Mouse (Mus musculus) liver, postnatal 0 days (tissue): ENCODE measurements at regions not wholly inside any gene's neighbourhood (a gene's known extent, or its start where the extent isn't known, plus 50 kb on each side); places are given as distances from the start of the nearest gene placed in this dataset.

ENCODE experiments used
- ATAC-seq: fragments of 200-750 bp; cut with Nextera tagmentation; 2 replicates; pipeline ENCODE4 v1.8.0; 2017; ENCODE audit warnings: mild to moderate bottlenecking, moderate library complexity
- DNase-seq: peaks from one replicate; pipeline ENCODE4 v3.0.0-alpha.2; 2016
- H3K27ac ChIP-seq: fragments of 300-500 bp; sonication (generic); 2 replicates; pipeline ENCODE4 v1.5.1; 2014; ENCODE audit warnings: antibody characterized with exemption, moderate library complexity, mild to moderate bottlenecking, low read depth
- H3K27me3 ChIP-seq: fragments of 300-500 bp; sonication (generic); 2 replicates; pipeline ENCODE4 v1.6.1; 2014; ENCODE audit warnings: low read length, control low read depth, mixed read lengths; ENCODE audit not compliant: insufficient read depth
- H3K36me3 ChIP-seq: fragments of 300-500 bp; sonication (generic); replicated peaks from 2 replicates; pipeline ENCODE4 v1.6.1; 2014; ENCODE audit warnings: mild to moderate bottlenecking, control low read depth, low read length, moderate library complexity, mixed read lengths; ENCODE audit not compliant: insufficient read depth
- H3K4me1 ChIP-seq: fragments of 300-500 bp; sonication (generic); 2 replicates; pipeline ENCODE4 v1.6.1; 2014; ENCODE audit warnings: antibody characterized with exemption, mild to moderate bottlenecking, control low read depth; ENCODE audit not compliant: insufficient read depth
- H3K4me2 ChIP-seq: fragments of 300-500 bp; sonication (generic); 2 replicates; pipeline ENCODE4 v1.6.1; 2014; ENCODE audit warnings: low read depth, mild to moderate bottlenecking, low read length, moderate library complexity, mixed read lengths
- H3K4me3 ChIP-seq: fragments of 300-500 bp; sonication (generic); 2 replicates; pipeline ENCODE4 v1.5.1; 2014; ENCODE audit warnings: low read depth, low read length
- H3K9ac ChIP-seq: fragments of 300-500 bp; sonication (generic); replicated peaks from 2 replicates; pipeline ENCODE4 v1.6.1; 2014; ENCODE audit warnings: mild to moderate bottlenecking, moderate library complexity
- H3K9me3 ChIP-seq: fragments of 300-500 bp; sonication (generic); 2 replicates; pipeline ENCODE4 v1.6.1; 2016; ENCODE audit warnings: mild to moderate bottlenecking, control low read depth, low read length, mixed read lengths
- CTCF ChIP-seq: sonication (generic); IDR thresholded peaks from 2 replicates; pipeline ENCODE4 v1.5.1; 2016; ENCODE audit warnings: antibody characterized with exemption, low read depth
- EP300 ChIP-seq: IDR thresholded peaks from 2 replicates; pipeline ENCODE4 v1.6.1; 2016; ENCODE audit warnings: antibody characterized with exemption, low read depth, mild to moderate bottlenecking
- whole genome bisulfite sequencing: fragments of 180-500 bp; shearing (Covaris S2); extraction: QIAGEN DNeasy Blood & Tissue Kit; methylation state at CpG from one replicate; pipeline ENCODE4 v1.1.7; 2014; ENCODE audit not compliant: insufficient replicate concordance; 5-methylcytosine and 5-hydroxymethylcytosine counted together

DNA sequence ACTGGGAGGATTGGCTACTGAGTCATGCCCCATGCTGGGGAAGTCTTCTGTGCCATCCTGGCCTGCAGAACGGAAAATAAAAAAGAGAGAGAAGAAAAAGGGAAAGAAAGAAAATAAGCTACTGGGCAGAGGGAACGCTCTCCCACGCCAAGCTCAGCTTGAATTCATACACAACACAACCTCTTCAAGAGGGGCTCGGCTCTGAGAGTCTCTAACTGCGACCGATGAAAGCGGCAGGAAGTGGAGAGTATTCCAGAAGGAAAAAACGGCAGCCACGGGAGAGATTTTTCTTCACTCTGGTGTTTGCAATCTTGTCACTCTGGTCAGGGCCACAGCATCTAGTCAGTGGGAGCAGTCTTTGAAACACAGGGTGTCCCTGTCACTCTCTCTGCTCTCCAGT, 358.6 kb downstream of the Sox9 start:
- 82% methylated on average over 9 of the region's 9 CpGs for WGBS
- H3K4me3 ChIP-seq: no peak overlapping the region
- no peak for DNase-seq
- H3K36me3 ChIP-seq: no peaks in the 10 kb centered on the region
- H3K4me2 ChIP-seq: no peak overlapping the region
- no peaks in the 10 kb centered on the region for H3K4me1 ChIP-seq
- no peaks in the 10 kb centered on the region for H3K27me3 ChIP-seq
- no peak for TF ChIP-seq CTCF
- TF ChIP-seq EP300: no peak
- ATAC-seq: no peak
- H3K9ac ChIP-seq: no peak overlapping the region
- no peaks in the 10 kb centered on the region for H3K9me3 ChIP-seq
- no peak overlapping the region for H3K27ac ChIP-seq

DNA sequence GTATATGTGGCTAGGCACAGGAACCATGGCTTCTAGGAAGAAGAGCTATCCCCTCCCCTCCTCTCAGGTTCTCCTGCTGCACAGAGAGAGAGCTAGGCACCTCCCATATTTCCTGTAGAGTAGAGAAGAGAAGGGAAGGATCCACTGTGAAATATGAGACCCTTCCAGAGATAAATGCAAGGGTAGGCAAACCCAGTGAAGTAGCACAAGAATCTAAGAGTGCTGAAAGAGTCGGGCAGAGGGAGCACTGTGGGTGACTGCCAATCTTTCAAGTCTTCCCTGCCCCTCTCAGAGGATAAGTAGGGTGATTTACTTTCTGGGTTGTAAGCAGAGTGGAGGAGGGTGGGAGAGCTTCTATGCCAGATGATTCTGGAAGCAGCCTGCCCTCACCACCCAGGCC, 360.8 kb downstream of the Sox9 start:
- ATAC-seq (no peak), DNase-seq (no peak)
- no peaks in the 10 kb centered on the region for H3K27me3 ChIP-seq
- no peaks in the 10 kb centered on the region for H3K36me3 ChIP-seq
- H3K4me1 ChIP-seq: no peaks in the 10 kb centered on the region
- no peak overlapping the region for H3K4me3 ChIP-seq
- TF ChIP-seq EP300: no peak
- TF ChIP-seq CTCF: no peak
- H3K27ac ChIP-seq: no peak overlapping the region
- no peak overlapping the region for H3K9ac ChIP-seq
- H3K4me2 ChIP-seq: no peak overlapping the region
- H3K9me3 ChIP-seq: no peaks in the 10 kb centered on the region
- 50% methylated on average over 1 of the region's 1 CpGs for WGBS

DNA sequence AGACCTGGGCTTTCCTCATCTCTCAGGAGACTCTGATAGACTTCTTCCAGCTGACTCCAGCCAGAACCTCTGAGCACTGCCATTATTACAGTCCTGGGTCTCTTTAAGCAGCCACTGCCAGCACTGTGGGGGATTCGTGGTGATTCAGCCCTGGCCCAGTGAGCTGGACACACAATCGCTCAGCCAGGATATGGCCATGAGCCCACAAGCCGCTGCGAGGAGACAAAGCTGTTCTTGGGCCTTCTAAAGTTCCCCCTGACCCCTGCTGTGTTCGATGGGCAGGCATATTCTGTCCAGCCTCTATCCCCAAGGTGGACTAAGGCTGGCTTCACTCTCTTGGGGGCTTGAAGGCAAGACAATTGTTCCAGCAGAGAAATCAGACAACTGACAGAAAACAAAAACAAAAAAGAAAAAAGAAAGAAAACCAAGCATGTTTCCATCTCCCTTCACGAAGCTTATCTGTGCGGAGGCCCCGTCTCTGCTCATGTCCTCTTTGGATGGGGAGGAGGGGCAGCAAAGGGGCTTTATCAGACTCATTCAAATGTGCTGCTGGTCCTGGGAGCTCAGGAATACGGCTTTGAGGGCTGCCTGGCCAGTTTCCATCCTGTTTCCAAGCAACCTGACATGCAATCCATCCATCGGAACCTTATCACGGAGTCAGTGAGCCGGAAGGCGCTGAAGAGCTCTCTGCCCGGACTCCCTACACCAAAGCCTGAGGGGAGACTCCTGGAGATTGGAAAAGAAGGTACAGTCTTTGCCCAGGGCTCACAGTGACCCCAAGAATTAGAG, 362.0 kb downstream of the Sox9 start:
- TF ChIP-seq EP300 (no peak), CTCF (no peak)
- 57% methylated on average over 14 of the region's 14 CpGs for WGBS

DNA sequence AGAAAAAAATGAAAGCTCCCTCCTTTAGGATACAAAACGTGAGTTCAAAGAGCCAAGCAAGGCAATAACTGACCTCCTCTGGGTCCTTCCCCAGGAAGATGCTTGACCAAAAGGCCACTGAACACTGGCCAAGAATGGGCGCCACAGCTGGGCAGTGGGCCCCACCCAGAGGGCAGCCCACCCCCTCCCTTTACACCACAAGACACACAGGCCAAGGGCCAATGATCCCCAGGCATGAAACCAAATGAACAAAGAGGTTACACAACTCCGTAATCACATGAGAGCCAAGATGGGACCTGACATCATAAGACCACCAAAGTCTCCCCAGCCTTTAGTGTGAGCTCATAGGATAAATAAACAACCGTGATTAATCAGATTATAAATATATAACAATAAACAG, 363.7 kb downstream of the Sox9 start:
- Histone ChIP-seq H3K27ac (no peak overlapping the region), H3K36me3 (no peaks in the 10 kb centered on the region), H3K9ac (no peak overlapping the region), H3K4me2 (no peak overlapping the region), H3K9me3 (no peaks in the 10 kb centered on the region), H3K4me3 (no peak overlapping the region), H3K4me1 (0 out of 2 replicates have a peak, but pooled peaks cover 2% of the 10 kb centered on the region), H3K27me3 (no peaks in the 10 kb centered on the region)
- ATAC-seq (no peak), DNase-seq (no peak)
- TF ChIP-seq EP300: no peak
- no peak for TF ChIP-seq CTCF
- 81% methylated on average over 4 of the region's 4 CpGs for WGBS

More for the DNA sequence above, 362.0 kb downstream of the Sox9 start:
- H3K4me1 ChIP-seq: 0 out of 2 replicates have a peak, but pooled peaks cover 2% of the 10 kb centered on the region
- H3K36me3 ChIP-seq: no peaks in the 10 kb centered on the region
- H3K27me3 ChIP-seq: no peaks in the 10 kb centered on the region
- no peak overlapping the region for H3K4me2 ChIP-seq
- H3K9ac ChIP-seq: no peak overlapping the region
- H3K9me3 ChIP-seq: no peaks in the 10 kb centered on the region
- ATAC-seq (no peak), DNase-seq (no peak)
- no peak overlapping the region for H3K4me3 ChIP-seq
- H3K27ac ChIP-seq: no peak overlapping the region

GRCm38 (mm10) chr11:113146762-113147161, 364.7 kb downstream of the Sox9 start:
- H3K9ac ChIP-seq: no peak overlapping the region
- DNase-seq: no peak
- no peak overlapping the region for H3K4me2 ChIP-seq
- no peaks in the 10 kb centered on the region for H3K9me3 ChIP-seq
- 78% methylated on average over 8 of the region's 8 CpGs for WGBS
- H3K4me1 ChIP-seq: 0 out of 2 replicates have a peak, but pooled peaks cover 2% of the 10 kb centered on the region
- no peak for ATAC-seq
- TF ChIP-seq EP300 (no peak), CTCF (no peak)
- H3K27ac ChIP-seq: no peak overlapping the region
- no peaks in the 10 kb centered on the region for H3K36me3 ChIP-seq
- no peaks in the 10 kb centered on the region for H3K27me3 ChIP-seq
- no peak overlapping the region for H3K4me3 ChIP-seq

DNA sequence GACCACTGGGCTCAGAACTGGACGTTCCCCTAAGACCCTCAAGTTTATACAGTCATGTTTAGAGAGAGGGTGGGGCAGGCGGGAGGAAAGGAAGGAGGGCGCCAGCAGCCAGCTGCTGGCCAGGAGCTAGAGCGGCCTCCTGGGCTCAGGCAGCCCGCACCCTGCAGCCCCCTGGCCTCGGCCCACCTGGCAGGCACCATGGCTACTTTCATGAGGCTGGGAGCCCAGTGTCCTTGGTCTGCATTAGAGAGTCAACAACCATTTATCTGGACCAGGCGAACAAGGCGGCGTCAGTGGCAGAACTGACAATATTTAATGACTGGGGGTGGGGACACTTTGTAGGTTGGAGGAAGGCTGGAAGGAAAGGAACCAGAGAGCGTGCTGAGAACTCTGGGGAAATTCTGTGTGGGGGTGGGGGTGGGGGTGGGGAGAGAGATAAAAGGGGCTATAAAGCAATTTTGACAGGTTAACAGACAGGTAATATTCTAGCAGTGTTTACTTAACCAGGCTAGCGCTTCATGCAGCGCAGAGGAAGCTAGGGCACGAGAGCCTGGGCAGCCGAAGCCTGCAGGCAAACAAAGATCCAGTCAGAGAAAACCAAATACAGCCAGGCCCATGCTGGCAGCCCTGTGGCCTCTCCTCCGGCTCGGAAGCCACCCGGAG, 365.6 kb downstream of the Sox9 start:
- no peak for ATAC-seq
- TF ChIP-seq EP300 (no peak), CTCF (no peak)

More for the DNA sequence above, 365.6 kb downstream of the Sox9 start:
- 0 out of 2 replicates have a peak, but pooled peaks cover 2% of the 10 kb centered on the region for H3K4me1 ChIP-seq
- H3K4me2 ChIP-seq: peak overlapping the region; percentile 4; the same call in 1 of the 2 replicates
- H3K36me3 ChIP-seq: no peaks in the 10 kb centered on the region
- no peaks in the 10 kb centered on the region for H3K27me3 ChIP-seq
- no peaks in the 10 kb centered on the region for H3K9me3 ChIP-seq
- H3K4me3 ChIP-seq: no peak overlapping the region
- no peak overlapping the region for H3K9ac ChIP-seq
- H3K27ac ChIP-seq: no peak overlapping the region
- DNase-seq: no peak
- 58% methylated on average over 17 of the region's 17 CpGs for WGBS
